Mouse (Mus musculus) frontal cortex, postnatal 25 days (tissue): Measurements from ENCODE around the gene Rgsl1.
A peak's percentile ranks its signal among the peaks of the same experiment; 100 is the strongest.

Experiments
- DNase-seq, 2 experiments: peaks; one replicate each; pipeline ENCODE4 v3.0.0; 2022; ENCODE audit warnings: low spot score in 2 of 2

The Rgsl1 gene

DNA sequence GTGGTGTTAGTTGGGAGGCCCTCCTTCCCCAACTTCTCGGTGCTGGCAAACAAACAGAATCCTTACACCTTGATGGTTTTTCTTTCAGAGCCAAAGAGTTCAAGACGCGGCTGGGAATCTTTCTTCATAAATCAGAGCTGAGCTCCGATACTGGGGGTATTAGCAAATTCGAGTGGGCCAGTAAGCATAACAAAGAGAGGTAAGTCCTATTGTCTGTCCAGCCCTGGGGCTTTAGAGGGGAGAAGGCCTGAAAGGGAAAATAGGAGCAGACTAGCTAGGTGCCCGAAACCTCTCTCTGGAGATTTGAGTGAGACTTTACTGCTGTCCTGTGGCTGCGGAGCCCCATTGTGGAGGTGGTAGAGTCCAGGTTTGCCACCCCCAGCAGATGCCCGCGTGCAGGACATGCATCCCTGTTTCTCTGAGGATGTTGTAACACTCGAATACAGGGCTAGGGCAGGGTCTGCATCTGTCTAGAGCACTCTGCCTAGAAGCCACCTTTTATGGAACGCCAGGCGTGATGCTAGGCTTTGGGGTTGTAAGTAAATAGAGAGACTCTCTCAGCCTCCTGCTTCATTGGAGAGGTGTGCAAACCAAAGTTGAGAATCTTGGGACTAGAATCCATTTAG is 103.1 kb downstream of the Rgsl1 start:
- no peak for DNase-seq

DNA sequence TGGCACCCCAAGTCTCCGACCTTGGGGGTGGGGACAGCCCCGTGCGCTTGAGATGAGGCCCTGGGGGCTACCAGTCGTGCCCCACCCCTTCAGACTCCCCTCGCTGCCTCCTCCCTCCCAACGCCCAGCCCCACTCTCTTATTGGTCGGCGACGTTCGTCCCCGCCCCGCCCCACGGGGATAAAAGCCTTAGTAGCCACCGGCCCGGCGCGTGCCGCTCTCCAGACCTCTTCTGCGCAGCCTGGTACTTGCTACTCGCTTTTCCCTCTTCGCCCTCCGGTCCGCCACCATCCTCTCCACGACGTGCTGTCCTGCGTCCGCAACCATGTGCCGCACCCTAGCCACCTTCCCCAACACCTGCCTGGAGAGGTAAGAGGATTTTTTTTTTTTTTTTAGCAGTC is 103.8 kb downstream of the Rgsl1 start, which contains the start of gene Rgs16:
Gene Rgs16, plus strand, starts transcription at position 205 of the 400 bp plus-strand sequence.
- DNase-seq, result peak in 1 of 2 experiments; percentile 41

DNA sequence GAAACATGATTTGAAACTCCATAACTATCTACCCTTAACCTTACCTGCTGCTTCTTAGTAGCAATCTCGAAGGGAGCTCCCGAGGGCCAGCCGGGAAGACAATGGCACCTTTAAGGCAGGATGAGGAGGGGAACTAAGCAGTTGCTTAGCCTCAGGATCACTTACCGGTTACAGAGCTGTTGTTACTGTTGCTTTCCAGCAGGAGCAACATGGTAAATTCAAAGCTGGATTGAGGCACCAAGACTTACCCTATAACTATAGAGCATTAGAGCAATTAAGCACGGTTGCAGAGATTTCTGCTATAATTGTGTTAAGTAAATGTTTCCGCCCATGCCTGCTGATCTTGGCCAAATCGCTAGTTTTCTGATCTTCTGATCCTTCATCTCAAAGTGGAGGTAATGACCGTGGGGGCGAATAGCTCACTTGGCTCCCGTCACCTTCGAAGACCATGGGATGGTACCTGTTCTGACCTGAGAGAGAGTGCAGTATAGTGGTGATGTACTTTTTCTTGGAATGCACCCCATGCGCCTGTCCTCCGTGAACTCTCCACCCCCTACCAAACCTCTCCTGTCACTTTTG is 104.4 kb downstream of the Rgsl1 start:
- no peak for DNase-seq

DNA sequence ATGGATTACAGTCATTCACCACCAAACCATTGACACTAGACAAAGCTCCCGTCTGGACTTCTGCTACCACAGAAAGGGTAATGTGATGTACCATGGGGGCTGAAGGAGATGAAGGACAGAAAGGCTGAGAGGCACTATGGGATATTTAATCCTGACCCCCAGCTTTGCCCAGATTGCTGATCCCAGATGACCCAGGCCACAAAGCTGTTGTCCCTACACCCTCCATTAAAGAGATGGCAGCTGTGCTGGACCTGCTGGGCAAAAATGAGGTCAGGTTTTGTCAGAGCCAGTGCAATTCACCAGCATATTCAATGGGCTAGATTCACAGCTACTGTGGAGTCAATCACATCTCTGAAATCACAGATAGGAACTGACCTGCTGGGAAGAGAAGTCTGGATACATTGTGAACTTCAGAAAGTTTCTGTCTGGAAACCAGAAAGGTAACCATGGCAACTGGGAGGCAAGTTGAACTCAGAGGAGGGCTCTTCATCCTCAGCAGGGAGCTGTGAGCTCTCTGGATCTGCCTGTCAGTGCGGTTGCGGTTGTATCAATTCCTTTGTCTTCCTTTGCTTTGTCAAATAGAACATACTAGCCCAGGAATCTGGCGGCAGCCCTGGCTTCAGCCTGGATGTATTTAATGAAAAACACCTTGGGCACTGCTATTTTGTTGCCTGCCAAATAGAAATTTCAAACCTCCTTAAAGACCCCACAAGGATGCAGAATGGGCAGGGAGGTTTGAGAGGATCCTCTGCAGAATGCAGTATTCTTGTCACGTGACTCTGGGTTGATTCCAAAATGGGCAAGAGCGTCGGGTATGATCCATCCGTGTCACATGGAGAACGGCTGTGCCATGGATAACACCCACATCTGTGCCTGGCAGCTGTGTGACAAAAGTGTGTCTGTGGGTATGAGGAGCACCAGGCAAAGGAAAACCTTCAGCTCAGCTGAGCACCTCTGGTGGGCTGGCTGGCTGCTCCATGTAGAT is 106.5 kb downstream of the Rgsl1 start:
- DNase-seq, result no peak

DNA sequence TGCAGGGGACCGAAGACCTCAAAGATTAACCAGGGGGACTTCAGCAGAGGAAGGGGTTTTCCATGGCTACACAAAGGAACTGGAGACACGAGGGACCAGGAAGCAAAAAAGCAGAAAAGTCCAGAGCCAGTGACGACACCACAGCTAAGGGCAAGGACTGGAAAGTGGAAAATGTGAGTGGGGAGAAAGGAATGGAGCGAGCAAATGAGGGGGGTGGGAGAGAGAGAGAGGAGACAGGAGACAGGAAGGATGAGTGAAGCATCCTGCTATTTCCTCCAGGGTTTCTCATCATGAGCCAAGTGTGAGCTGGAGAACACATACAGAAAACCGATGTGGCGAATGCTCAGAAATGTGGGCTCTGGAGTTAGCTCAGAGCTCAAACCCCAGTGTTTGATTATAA is 107.8 kb downstream of the Rgsl1 start:
- DNase-seq, result no peak

DNA sequence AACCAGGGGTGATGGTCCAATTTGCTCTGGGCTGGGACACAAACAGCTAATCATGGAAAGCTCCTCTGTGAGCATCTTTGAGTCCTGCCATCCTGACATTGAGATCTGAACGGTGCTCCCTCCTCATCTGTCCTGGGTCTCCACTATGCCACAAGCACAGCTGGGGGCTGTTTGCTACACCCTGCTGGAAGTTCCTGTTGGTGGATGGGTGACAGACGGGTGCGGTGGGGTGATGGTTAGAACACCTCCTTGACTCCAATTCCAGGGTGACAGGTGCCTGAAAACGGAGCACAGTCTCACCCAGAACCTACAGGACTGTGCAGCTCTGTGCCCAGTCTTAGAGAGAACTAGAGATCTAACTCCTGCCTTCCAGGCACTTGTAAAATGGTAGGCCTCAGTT is 109.1 kb downstream of the Rgsl1 start:
- DNase-seq, result no peak

DNA sequence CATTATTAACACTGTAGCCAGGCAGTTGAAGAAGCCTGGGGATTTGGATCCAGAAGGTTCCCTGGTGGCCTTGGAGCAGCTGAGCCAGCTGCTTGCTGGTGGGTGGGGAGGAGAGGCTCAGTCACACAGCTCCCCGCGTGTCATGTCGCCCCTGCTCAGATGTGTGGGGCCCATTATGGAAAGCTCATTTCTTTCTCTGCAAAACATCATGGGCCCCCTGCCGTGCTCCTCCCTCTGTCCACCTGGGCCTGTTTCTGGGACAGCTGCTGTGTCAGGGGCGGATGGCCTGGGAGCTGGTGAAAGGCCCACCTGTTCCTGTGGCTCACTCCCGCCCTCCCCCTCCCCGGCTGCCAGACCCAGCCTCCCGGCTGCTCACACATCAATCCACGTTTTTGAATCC is 110.8 kb downstream of the Rgsl1 start:
- no peak for DNase-seq

DNA sequence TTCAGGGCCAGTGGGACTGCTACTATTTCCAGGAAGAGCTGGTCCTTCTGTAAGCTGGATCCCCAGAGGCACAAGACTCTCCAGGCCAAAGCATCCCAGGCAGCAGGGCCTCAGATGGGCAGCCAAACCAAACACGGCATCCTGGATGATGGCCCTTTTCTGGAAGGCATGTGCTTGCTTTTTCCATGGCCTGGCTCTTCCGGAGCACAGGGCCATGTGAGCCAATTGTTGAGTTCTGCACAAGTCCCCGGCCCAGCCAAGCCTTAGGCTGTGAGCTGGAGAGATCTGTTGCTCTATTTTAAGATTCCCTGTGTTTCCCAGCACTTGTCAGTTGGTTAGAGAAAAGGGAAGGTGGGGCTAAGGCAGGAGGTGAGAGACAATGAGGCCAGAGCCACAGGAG is 113.3 kb downstream of the Rgsl1 start:
- DNase-seq, result no peak

DNA sequence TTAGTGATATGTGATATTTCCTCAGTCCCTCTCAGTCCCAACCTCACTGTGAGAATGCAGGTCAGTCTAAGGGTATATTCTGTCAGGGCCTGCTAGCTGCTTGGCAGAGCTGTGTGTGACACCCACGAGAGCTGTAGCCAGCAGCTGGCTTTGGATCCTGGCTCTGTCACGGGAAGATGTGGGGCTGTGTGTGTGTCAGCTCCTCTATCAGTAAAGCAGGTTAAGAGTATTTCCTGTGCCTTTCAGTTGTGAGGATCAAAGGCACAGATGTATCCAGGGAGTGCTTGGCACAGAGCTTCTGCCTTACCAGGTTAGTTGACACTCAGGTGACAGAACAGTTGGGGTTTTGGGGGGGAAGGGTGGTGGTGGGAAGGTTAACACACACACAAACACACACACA is 114.1 kb downstream of the Rgsl1 start:
- no peak for DNase-seq
